Mouse (Mus musculus) granulocyte monocyte progenitor cell, adult 5-6 weeks (primary cell): Measurements from ENCODE around the gene Urb1. TPM values are rescaled to one million over a fixed set of nuclear protein-coding genes. Genes with fewer than 3 reads are reported as not detected.
"Not testable (repeated sequence)": the region's sequence is repeated elsewhere in the genome, so short reads cannot be mapped to it uniquely, and the experiment has no call there.

Source experiments
- ATAC-seq: replicated peaks from 2 replicates; pipeline ENCODE4 v1.8.0; 2016; ENCODE audit warnings: mild to moderate bottlenecking, moderate TSS enrichment, inconsistent platforms; ENCODE audit not compliant: poor library complexity, severe bottlenecking
- total RNA-seq, 2 experiments: library from RNA; stranded (forward) in 1 of 2; stranded (reverse) in 1 of 2; fragments of 200-712, 200-1000 nt in 1 of 2; fragments of >200 nt in 1 of 2; fragmentation: Nextera tagmentation in 1 of 2; gene quantifications; 2 replicates each; pipeline ENCODE4 v1.2.3; 2014 to 2017

Urb1 gene
- total RNA-seq, 2 experiments from 2014 or later: 15.2 to 23.4 TPM

DNA sequence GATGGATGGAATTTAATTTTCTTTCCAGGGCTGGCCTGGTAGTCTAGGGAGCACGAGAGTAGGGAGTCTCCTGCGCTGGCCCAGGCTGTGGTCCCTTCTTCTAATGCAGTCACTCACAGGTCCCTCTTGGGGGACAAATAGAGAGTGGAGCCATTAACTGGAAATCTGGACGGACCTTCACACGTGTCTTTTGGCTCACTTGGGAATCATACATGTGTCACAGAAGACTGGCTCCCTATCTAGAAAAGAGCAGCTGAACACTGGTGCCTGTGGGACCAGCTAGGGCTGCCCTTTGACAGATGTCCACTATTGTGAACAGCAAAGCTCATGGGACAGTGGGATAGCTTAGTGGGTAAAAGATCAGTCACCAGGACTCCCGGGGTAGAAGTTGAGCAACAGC is 15.8 kb upstream of the Urb1 start:
- no peak for ATAC-seq

DNA sequence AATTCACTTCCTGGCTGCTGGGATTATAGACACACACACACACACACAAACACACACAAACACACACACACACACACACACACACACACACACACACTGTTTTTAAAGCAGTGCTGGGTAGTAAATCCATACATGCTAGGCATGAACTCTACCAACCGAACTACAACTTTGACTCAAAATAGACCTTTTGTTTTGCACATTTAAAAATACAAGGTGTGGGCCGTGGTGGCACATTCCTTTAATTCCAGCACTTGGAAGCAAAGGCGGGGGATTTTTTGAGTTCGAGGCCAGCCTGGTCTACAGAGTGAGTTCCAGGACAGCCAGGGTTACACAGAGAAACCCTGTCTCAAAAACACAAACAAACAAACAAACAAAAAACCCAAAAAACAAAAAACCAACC is 13.8 kb upstream of the Urb1 start:
- ATAC-seq: not testable (repeated sequence)

DNA sequence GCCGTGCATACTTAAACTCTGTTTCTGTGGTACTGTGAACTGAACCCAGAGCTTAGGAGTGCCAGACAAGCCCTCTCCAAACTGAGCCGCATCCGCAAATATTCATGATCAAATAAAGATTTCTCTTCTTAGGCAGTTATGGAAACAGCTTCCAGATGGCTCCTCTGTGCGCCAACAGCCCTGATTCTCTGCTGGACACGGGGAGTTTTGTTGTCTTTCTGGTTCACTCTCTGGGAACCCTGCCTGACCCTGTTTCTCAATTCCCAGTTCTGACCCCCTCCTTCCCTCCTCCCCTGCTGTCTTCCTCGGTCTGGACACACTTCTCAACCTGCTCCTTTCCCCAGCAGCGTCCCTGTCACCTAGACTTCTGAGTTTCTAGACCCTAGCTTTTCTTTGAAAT is 12.8 kb upstream of the Urb1 start:
- no peak for ATAC-seq

DNA sequence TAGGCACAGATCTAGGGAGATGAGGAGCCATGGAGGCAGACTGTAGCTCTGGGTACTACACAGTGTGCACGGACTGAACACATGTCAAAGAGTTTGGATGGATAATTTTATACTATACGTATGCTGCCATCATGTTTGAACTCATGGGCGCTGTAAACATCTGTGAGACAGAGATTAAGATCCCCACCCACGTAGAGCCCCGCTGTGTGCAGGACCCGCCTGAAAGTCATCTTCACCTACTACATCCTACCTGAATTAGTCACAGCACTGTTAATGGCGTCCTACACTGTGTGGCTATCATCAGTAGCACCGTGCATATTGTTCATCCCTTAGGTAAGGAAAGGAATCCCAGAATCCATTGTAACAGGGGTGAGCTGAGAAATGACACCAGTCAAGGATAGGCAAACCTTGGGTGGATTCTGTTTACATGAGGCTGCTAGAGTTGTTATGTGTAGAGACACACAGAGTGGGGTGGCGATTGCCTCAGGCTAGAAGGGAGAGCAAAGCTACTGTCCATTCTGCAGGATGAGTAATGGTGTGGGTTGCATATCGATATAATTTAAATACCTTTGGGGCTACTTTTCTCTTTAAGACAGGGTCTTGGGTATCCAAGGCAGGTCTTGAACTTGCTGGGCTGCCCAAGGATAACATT is 12.2 kb upstream of the Urb1 start:
- no peak for ATAC-seq

DNA sequence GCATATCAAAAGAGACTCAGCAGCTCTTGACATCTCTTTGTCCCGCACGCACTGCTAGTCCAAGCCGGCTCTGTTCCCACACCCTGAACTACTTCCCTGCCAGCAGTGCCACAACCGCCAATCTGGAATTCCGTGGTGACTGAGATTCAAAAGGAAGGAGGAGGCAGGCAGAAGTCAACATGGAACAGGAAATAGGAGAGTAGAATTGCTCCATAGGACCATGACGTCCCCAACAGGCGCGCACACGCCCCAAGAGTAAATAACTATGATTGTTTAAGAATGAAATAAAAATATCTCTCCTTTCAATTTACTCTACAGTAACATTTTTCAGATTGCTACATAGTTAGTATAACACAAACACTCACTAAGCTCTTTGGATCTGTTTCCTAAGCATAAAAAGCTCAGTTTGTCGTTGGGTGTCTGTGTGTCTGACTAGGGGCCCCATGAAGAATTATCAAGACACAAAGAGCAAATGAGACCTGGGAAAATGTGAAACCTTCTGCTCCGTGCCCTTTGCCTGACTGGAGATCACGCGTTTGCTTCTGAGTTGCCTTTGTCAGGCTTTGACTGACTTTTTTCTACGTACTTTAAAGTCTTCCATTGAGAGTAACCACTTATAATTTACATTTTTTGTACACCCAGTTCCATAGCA is 11.0 kb upstream of the Urb1 start:
- no peak for ATAC-seq

DNA sequence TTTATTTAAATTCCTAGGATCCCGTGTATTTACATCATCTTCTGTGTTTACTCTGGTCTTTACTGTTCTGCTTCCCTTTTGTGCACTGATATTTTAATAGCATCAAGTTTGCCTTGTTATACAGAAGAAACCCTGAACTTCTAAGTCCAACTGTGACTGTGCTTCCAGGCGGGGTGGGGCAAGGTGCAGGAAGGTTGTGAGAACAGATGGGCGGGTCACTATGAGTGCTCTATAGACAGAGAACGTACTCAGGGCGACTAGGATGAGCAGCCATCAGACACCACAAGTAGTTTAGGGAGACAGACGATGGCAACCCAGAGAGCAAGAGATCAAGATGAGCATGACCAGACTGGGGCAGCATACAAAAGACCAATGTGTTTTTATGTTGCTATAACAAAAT is 10.1 kb upstream of the Urb1 start:
- no peak for ATAC-seq

DNA sequence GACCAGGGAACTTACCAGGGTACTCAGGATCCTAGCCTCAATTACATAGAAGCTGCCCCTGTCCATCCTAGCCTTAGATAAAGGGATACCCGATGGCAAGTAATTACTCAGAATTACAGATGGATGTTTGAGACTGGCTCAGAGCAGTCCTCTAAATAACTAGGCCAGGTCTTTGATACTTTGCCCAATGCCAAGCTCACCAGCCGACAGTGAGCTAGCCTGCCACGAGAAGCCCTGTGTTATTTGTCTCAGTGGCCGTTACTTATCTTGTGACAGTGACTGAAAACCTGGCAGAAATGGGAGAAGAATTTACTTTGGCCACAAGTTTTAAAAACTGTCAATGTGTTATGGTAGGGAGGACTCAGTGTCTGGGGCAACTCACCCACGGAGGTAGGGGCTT is 1.9 kb upstream of the Urb1 start:
- no peak for ATAC-seq

DNA sequence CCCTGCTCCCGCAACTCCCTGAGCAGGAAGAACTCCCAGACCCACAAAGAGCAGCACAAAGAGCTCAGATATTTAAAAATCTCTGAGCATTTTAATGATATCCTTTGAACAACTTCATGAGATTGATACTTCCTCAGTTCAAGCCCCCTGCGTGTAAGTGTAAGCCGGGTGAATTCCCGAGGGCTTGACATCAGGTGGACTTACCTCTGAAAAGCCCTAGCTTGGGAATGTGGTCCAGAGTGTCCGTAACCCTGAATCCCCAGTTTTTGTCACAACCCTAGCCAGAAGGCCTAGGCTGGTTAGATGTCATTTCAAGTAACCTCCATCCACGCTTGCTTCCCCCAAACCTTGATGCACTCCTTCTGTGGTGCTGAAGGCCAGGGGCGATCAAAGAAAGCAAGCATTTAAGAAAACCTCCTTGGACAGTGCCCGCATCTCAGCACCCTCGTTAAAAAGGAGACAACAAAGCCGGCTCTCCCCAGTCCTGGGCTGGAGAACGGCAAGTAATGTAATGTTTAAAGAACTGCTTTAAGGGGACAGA is 573 bp upstream of the Urb1 start:
- peak; percentile 2; the same call in 1 of the 2 replicates for ATAC-seq

DNA sequence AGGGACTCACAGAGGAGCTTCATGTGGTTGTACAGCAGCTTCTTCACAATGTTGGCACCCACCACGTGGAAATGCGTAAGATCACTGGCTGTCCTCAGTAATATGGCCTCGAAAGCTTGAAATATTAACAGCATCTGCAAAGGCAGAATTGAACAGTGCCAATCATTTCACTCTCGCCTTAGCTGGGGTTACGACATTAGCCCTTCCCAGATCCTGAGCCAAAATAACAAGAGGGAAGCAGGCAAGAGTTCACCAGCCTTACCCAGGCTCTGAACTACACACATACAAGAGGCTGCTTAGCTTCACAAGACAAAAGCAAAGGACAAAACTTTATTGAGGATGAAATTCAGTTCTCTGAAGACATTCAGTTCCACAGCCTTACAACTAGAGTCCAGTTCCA is 5.7 kb downstream of the Urb1 start:
- no peak for ATAC-seq

DNA sequence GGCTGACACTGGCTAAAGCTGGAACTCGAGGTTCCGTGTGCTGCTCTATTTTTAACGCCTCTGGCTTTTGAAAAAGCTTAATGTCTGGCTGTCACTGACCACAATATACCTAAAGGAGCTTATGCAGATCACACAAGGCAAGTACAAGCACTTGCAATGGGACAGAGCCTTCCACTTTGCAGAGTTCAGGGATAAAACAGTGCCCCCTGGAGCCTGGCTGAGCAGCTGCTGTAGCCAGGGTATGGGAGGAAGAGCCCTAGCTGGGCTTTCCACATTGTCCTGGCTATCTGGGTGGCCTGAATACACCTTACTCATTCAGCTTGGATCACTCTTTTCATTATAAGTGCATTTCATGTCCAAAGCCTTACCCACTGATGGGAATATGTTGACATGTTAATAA is 8.3 kb downstream of the Urb1 start:
- peak; percentile 58; the same call in 1 of the 2 replicates for ATAC-seq

DNA sequence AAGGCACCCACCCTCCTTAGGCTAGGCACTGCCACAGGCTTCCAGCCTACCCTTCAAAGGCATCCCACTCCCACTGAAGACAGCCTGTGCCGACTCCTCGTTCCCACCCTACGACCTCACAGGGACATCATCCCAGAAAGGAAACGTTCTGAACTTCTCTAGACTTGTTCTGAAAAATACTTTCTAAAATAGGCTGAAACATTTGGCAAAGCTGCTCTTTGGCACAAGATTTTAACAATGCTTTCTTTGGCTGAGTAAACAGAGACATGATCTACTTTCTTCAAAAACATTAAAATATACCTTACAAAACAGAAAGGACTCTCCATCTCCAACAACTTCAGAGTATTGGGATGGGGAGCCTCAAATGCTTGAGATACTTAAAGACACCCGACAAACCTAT is 9.0 kb downstream of the Urb1 start:
- no peak for ATAC-seq

DNA sequence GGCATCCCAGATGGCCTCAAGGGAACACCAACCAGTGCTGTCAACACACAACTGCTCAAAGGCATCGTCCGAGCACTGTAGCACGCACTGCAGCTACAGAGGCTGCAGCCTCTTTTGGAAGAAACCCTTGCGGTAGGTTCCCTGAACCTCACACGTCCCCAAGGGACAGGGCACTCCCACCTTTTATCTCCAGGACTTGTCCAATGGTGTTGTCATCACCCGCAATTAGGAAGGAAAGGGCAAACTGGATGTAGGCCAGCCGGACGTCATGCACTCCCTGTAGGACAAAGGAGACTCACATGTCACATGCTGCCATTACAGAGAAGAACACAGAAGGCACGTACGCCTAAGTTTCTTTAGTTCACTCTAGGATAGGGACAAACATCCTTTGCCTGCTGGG is 10.4 kb downstream of the Urb1 start:
- ATAC-seq: no peak

DNA sequence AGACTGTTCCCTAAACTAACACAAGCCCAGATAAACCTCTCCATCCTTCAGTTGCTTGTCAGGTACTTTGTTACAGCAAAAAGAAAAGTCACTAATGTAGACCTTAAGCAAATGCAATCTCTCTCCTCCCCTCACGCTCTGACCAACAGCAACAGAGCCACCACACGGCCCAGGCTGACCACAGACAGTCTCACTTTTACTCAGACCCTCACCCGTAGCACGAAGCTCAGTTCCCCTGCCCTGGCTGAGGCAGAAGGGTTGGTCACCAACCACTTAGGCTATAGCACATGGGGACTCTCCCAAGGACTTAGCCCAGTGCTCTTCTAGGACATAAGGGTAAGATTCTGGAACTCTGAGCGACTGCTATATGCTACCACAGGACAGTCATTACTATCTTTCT is 11.4 kb downstream of the Urb1 start:
- ATAC-seq: no peak

DNA sequence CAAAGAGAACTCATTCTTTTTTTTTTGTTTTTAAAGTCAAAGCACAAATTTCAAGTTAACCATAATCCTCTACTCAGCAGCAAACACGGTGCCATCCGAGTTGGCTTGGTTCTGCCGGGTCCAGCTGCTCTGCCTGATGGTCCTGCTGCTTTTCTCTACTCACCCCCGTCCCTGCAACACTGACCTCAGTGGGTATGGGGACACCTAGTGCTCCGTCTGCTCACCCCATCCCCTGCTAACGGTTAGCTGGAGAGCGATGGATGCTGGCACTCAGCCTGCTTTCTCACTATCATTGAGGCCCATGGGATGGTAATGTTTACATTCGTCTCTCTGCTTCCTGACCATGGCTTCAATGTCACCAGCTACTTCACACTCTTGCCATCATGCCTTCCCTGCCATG is 11.8 kb downstream of the Urb1 start:
- no peak for ATAC-seq

DNA sequence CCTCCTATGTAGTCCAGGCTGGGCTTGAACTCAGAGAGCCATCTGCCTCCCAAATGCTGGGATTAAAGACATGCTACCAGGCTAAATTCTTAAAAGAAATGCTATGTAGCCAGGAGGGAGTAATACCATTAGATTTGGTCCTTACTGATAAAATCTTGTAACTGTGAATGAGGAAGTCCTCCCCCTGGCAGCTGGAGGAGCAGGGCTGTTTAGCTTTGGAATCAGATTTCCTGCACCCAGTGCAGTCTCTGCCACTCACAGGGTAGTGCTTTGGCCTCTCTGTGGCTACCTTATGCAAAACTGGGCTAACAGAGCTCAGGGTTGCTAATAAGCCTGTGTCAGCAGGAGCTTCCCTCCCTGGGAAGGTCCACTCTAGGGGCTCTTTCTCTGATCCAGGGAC is 15.5 kb downstream of the Urb1 start:
- ATAC-seq: no peak

DNA sequence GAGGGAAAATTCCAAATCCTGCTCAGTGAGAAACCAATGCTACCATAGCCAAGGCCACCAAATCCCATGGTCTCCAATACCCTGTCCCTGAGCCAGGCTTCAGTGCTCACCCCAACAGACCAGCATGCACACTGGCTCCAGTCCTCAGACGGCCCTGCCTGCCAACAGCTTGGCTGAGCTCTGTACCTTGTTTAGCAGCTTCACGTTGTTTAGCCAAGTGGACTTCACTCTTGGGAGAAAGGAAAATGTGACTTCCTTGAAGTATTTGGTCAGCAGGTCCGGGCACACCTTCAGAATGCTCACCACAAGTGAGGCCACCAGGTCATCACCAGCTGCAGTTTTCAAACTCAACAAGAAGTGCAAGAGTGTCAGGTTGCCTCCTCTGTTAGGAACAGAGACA is 17.7 kb downstream of the Urb1 start:
- no peak for ATAC-seq

DNA sequence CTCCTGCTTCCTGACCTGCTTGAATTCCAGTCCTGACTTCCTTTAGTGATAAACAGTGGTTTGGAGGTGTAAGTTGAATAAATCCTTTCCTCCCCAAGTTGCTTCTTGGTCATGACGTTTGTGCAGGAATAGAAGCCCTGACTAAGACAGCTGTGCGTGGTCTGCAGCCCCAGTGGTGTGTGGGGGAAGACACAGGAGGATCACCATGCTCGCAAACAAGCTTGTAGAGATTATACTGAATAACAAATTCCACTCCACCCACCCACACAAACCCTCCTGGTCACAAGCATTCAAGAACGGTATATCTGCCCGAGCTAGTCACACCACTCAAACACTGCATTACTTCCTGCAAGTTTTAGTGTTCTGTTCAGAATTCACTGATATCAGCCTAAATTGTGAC is 18.1 kb downstream of the Urb1 start:
- no peak for ATAC-seq

DNA sequence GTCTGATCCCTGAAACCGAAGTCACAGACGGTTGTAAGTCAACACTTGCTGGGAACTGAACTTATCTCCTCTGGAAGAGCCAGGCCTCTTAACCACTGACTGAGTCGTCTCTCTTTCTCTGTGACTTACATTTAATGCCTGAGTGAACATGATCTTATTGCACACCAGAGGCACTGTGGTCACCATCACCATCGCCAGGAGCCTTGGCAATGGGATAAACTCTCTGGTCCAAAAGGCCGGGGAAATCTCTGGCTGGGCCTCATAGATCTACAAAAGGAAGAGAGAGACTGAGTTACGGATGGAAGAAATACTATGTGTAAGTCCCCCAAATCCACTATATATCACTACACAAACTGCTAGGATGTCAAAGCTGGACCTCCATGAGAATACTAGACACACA is 19.3 kb downstream of the Urb1 start:
- ATAC-seq: no peak

DNA sequence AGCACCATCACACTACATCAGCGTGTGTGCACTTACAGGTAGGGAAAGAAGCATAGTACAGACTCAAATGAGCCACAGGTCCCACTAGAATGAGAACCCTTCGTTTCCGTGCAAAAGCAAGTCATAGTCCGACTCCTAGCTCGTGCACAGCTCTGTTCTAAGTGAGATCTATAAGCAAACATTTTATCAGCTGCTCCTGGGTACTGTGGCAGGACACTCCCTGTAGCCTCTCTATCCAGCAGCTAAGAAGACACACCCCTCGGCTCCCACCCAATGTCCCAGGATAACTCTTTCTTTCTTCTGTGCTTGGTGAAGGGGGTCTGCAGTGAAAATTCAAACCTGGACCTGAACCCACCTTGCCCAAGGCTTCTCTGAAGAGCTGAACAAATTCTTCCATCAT is 21.6 kb downstream of the Urb1 start:
- ATAC-seq: no peak

DNA sequence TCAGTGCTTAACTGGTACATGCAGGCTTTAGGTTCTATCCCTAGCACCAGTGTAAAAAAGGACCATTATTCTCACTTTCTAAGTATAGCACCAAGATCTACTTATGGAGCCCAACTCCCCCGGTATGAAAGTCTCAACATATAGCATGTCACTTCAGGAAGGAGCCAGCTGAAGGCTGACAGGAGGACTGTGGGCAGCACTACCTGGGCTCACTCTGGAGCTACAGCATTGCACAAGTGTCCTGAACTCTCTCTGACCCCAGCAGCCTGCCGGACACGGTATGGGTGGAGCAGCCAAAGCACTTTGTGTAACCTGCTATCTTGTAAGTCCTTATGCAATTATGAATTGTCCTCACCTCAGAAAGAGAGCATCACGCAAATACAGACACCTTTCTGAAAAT is 25.0 kb downstream of the Urb1 start:
- no peak for ATAC-seq

DNA sequence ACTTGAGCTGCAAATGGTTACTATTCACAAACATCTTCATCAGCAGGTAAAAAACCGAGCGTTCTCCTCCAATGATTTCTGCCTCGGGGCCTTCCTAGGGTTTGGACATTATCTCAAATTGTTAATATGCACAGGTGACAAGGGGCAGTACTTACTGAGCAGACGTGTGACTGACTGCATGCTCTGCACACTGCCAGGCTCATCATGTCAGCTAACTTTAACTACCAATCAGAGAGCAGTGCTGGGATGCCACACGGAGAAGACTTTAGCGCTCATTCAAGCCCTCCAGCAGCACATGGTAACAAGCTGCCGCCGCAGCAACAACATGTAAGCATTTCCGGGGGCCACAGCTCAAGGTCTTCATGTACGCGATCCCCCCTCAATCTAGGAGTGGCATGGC is 26.9 kb downstream of the Urb1 start:
- no peak for ATAC-seq

DNA sequence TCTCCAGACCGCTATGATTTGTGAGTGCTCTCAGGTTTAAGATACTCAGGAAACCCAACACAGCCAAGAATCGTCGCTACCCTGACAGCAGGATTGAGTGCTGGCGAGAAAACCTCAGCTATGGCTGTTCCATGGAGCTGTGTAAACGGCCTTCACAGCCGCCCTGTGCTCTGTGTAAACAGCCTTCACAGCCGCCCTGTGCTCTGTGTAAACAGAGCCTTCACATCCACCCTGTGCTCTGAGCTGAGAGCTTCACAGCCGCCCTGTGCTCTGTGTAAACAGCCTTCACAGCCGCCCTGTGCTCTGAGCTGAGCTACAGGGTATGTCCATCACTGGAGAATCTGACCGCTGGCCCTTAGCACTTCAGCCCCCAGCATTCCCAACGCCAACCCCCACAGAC is 30.4 kb downstream of the Urb1 start:
- no peak for ATAC-seq
